Mouse (Mus musculus): ENCODE measurements around the gene Zbtb20. TPM values are rescaled to one million over a fixed set of nuclear protein-coding genes. Genes with fewer than 3 reads are reported as not detected.

Zbtb20 gene
- polyA plus RNA-seq, 1 experiment from 2014 or later: 5.2 TPM

GRCm38 (mm10) chr16:43655183-43655787 lies 779.6 kb downstream of the Zbtb20 start:
- no peaks in the 10 kb centered on the region for H3K36me3 ChIP-seq (ENCODE audit: inconsistent target)
- H3K79me2 ChIP-seq (ENCODE audit: inconsistent target): no peaks in the 10 kb centered on the region
- no peak overlapping the region for H3K4me3 ChIP-seq (ENCODE audit: inconsistent target)
- H3K27ac ChIP-seq: no peak overlapping the region
- WGBS (ENCODE audit: missing documents): 55% methylated on average over 6 of the region's 6 CpGs

GRCm38 (mm10) chr16:43661576-43661975 lies 785.9 kb downstream of the Zbtb20 start:
- 93% methylated on average over 5 of the region's 5 CpGs for WGBS (ENCODE audit: missing documents)
- no peak overlapping the region for H3K27ac ChIP-seq

GRCm38 (mm10) chr16:43662124-43663004 lies 786.7 kb downstream of the Zbtb20 start:
- WGBS (ENCODE audit: missing documents): 80% methylated on average over 9 of the region's 10 CpGs
- H3K4me3 ChIP-seq (ENCODE audit: inconsistent target): no peak overlapping the region
- H3K36me3 ChIP-seq (ENCODE audit: inconsistent target): no peaks in the 10 kb centered on the region
- H3K27ac ChIP-seq: no peak overlapping the region
- no peaks in the 10 kb centered on the region for H3K79me2 ChIP-seq (ENCODE audit: inconsistent target)

More at GRCm38 (mm10) chr16:43661576-43661975, 785.9 kb downstream of the Zbtb20 start:
- H3K4me3 ChIP-seq (ENCODE audit: inconsistent target): no peak overlapping the region
- H3K79me2 ChIP-seq (ENCODE audit: inconsistent target): no peaks in the 10 kb centered on the region
- H3K36me3 ChIP-seq (ENCODE audit: inconsistent target): no peaks in the 10 kb centered on the region

GRCm38 (mm10) chr16:43663978-43664579 lies 788.4 kb downstream of the Zbtb20 start, which contains the start of gene Tigit:
Gene Tigit, minus strand, starts transcription at chr16:43664146.
- WGBS (ENCODE audit: missing documents): 79% methylated on average over 7 of the region's 7 CpGs
- Histone ChIP-seq H3K27ac (no peak within 1 kb of the TSS), H3K79me2 (ENCODE audit: inconsistent target) (no peaks in the 10 kb centered on the region), H3K36me3 (ENCODE audit: inconsistent target) (no peaks in the 10 kb centered on the region), H3K4me3 (ENCODE audit: inconsistent target) (no peak within 1 kb of the TSS)

GRCm38 (mm10) chr16:43664861-43665260 lies 789.2 kb downstream of the Zbtb20 start:
- H3K36me3 ChIP-seq (ENCODE audit: inconsistent target): no peaks in the 10 kb centered on the region
- H3K4me3 ChIP-seq (ENCODE audit: inconsistent target): no peak overlapping the region
- H3K27ac ChIP-seq: no peak overlapping the region
- H3K79me2 ChIP-seq (ENCODE audit: inconsistent target): no peaks in the 10 kb centered on the region

- Histone ChIP-seq H3K4me3 (ENCODE audit: inconsistent target) (no peak overlapping the region), H3K27ac (no peak overlapping the region), H3K79me2 (ENCODE audit: inconsistent target) (no peaks in the 10 kb centered on the region), H3K36me3 (ENCODE audit: inconsistent target) (no peaks in the 10 kb centered on the region)
- 80% methylated on average over 3 of the region's 3 CpGs for WGBS (ENCODE audit: missing documents)
Observed at GRCm38 (mm10) chr16:43668294-43668693, 792.6 kb downstream of the Zbtb20 start.

GRCm38 (mm10) chr16:43671972-43672371 lies 796.3 kb downstream of the Zbtb20 start:
- no peak overlapping the region for H3K4me3 ChIP-seq (ENCODE audit: inconsistent target)
- no peak overlapping the region for H3K27ac ChIP-seq
- no peaks in the 10 kb centered on the region for H3K79me2 ChIP-seq (ENCODE audit: inconsistent target)
- H3K36me3 ChIP-seq (ENCODE audit: inconsistent target): no peaks in the 10 kb centered on the region
- no CpG with 5 or more reads among the region's 1 CpGs for WGBS (ENCODE audit: missing documents)

- no peaks in the 10 kb centered on the region for H3K79me2 ChIP-seq (ENCODE audit: inconsistent target)
- no peak overlapping the region for H3K27ac ChIP-seq
Observed at GRCm38 (mm10) chr16:43672697-43673096, 797.0 kb downstream of the Zbtb20 start.

GRCm38 (mm10) chr16:43674400-43674799 lies 798.7 kb downstream of the Zbtb20 start:
- Histone ChIP-seq H3K4me3 (ENCODE audit: inconsistent target) (no peak overlapping the region), H3K36me3 (ENCODE audit: inconsistent target) (no peaks in the 10 kb centered on the region), H3K27ac (no peak overlapping the region), H3K79me2 (ENCODE audit: inconsistent target) (no peaks in the 10 kb centered on the region)
- 86% methylated on average over 3 of the region's 3 CpGs for whole genome bisulfite sequencing (ENCODE audit: missing documents)

More at GRCm38 (mm10) chr16:43672697-43673096, 797.0 kb downstream of the Zbtb20 start:
- Histone ChIP-seq H3K36me3 (ENCODE audit: inconsistent target) (no peaks in the 10 kb centered on the region), H3K4me3 (ENCODE audit: inconsistent target) (no peak overlapping the region)

- Histone ChIP-seq H3K4me3 (ENCODE audit: inconsistent target) (no peak overlapping the region), H3K79me2 (ENCODE audit: inconsistent target) (no peaks in the 10 kb centered on the region), H3K36me3 (ENCODE audit: inconsistent target) (no peaks in the 10 kb centered on the region), H3K27ac (no peak overlapping the region)
- 94% methylated on average over 2 of the region's 2 CpGs for WGBS (ENCODE audit: missing documents)
Observed at GRCm38 (mm10) chr16:43687968-43688367, 812.3 kb downstream of the Zbtb20 start.

- Histone ChIP-seq H3K36me3 (ENCODE audit: inconsistent target) (no peaks in the 10 kb centered on the region), H3K79me2 (ENCODE audit: inconsistent target) (no peaks in the 10 kb centered on the region), H3K27ac (no peak overlapping the region), H3K4me3 (ENCODE audit: inconsistent target) (no peak overlapping the region)
- 87% methylated on average over 3 of the region's 3 CpGs for WGBS (ENCODE audit: missing documents)
Observed at GRCm38 (mm10) chr16:43690211-43690690, 814.6 kb downstream of the Zbtb20 start.

GRCm38 (mm10) chr16:43690912-43691311 lies 815.2 kb downstream of the Zbtb20 start:
- WGBS (ENCODE audit: missing documents): 100% methylated on average over 2 of the region's 2 CpGs

GRCm38 (mm10) chr16:43691741-43692140 lies 816.1 kb downstream of the Zbtb20 start:
- 99% methylated on average over 5 of the region's 5 CpGs for WGBS (ENCODE audit: missing documents)
- H3K79me2 ChIP-seq (ENCODE audit: inconsistent target): no peaks in the 10 kb centered on the region
- H3K4me3 ChIP-seq (ENCODE audit: inconsistent target): no peak overlapping the region
- no peak overlapping the region for H3K27ac ChIP-seq
- no peaks in the 10 kb centered on the region for H3K36me3 ChIP-seq (ENCODE audit: inconsistent target)

More at GRCm38 (mm10) chr16:43690912-43691311, 815.2 kb downstream of the Zbtb20 start:
- H3K79me2 ChIP-seq (ENCODE audit: inconsistent target): no peaks in the 10 kb centered on the region
- H3K27ac ChIP-seq: no peak overlapping the region
- no peaks in the 10 kb centered on the region for H3K36me3 ChIP-seq (ENCODE audit: inconsistent target)
- no peak overlapping the region for H3K4me3 ChIP-seq (ENCODE audit: inconsistent target)

Data from macrophage (primary cell).